Mouse (Mus musculus) heart, postnatal 4 days (tissue): ENCODE data around the gene Ankrd33. TPM values are rescaled to one million over a fixed set of nuclear protein-coding genes. Genes with fewer than 3 reads are reported as not detected.

ENCODE experiments used
- DNase-seq: peaks from one replicate; pipeline ENCODE4 v3.0.0; 2021
- total RNA-seq, 2 experiments: library from RNA; stranded (reverse); gene quantifications; 2 replicates each; pipeline ENCODE4 v1.2.3; 2021

Gene Ankrd33
- total RNA-seq, 2 experiments from 2014 or later: not detected

- peak; percentile 58 for DNase-seq
These were observed 32.3 kb downstream of the Ankrd33 start for GRCm38 (mm10) chr15:101147910-101148273.

- no peak for DNase-seq
These were observed 33.0 kb downstream of the Ankrd33 start for GRCm38 (mm10) chr15:101148604-101149003.

DNA sequence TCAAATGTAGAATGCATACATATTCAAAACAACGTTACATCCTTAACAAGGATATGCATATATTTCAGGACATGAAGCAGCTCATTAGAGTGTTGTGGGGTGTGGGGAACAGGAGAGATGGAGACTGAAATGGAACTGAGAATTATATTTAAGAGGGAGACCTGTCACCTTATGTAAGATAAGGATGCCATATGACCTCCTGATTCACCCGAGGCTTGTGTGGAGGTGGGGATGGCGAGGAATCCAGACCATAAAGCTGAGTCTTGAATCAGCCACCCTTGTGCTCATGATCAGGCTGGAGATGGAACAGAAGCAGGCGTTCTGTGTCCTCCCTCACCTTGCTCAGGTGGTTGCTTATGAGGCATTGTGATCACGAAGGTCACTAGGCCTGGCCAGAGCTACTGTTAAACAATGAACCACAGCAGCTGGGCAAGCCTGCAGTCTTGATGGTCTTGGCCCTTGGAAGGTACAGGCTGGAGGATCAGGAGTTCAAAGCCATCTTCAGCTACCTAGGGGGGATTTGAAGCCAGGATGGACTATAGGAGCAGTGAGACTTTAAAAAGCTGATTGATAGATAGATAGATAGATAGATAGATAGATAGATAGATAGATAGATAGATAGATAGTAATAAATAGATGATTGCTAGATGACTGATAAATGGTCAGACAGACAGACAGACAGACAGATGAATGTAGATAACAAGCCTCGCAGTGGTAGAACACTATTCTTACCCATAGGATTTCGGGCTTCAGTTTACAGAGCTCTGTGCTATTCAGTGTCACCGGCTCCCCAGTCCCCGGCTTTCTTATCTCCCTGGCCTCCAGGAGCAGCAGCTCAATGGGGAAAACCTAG lies 36.1 kb downstream of the Ankrd33 start:
- DNase-seq: no peak

DNA sequence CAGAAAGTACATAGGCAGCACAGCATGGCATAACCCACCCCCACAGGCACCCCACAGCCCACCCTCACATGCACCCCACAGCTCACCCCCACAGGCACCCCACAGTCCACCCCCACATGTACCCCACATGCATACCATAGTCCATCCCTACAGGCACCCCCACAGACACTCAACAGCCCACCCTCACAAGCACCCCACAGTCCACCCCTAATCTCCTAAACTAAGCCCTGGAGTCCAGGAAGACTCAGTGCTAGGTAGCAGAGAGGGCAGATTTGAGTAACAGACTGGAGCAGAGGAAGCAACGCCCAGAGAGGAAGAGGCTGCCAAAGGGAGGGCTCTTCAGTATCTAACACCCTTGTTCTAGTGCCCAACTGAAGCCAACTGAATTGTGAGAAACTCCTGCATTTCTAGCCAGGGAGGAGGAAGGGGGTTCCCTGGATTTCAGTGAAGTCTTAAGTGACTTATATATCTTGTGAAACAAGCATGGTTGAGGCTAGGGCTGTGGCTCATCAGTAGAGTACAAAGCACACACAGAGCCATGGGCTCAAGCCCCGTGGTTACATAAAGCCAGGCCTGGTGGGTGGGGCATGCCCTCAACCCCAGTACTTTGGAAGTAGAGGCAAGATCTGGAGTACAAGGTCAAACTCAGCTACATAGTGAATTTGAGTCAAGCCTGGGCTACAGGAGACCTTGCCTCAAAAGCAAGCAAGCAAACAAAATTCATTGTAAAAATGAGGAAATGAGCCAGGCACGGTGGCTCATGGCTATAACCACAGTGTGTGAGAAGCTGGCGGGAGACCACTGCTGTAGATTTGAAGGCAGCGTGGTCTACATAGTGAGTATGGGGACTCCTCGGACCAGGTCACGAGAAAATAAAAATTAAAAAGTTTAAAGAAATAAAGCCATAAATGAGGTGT lies 39.4 kb downstream of the Ankrd33 start:
- no peak for DNase-seq

- DNase-seq: no peak
These were observed 44.6 kb downstream of the Ankrd33 start for GRCm38 (mm10) chr15:101160128-101160527.

DNA sequence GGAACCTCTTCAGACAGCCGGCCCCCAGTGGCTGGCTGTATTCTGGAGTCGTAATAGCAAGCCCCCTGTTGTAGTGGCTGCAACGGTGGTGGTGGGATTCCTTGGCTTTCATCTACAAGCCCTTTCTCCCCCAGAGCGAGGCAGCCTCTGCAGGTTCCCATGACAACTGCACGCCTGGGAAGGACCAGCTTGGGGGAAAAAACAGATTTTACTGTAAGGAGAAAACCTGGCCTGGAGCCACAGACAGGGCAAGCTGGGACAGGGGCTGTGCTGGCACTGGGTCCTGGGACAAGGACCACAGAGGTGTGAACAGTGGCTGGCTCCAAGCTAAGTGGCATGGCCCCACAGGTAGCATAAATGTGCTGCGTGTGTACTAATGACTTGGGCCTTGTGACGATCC lies 45.0 kb downstream of the Ankrd33 start:
- no peak for DNase-seq

DNA sequence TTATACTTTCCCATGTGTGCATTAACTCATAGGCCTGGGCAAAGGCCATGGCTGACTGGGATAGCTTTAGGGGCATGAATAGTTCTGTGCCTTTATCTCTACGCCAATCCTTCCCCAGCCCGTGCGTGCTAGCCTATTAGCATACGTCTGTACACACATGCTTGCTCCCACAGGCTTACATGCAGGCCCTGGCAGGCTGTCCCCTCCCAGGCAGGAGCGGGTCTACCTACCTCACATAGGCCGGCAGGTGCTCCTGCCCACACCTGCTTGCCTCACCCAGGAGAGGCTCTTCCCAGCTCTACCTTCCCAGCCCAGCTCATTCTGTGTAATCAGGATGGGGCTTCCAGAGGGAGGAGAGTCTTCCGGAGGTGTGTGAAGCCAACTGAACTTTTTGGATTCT lies 46.0 kb downstream of the Ankrd33 start:
- no peak for DNase-seq

DNA sequence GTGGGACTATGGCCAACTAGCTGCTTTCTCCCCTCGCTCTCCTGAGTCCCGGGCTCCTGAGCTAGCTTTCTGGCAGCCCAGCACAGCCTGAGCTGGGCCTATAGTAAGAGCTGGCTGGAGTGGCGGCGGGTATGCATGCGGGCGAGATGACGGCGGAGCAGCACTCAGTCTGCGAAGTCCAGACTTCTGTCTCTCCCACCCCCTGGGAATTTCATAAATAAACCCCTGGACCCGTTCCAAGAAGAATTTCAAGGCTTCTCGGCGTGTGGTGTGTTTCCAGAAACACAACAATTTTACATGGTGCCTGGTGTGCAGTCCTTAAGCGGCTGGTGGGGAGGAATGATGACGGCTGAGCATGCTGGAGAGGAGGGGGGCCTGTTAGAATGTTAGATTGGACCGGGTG lies 47.5 kb downstream of the Ankrd33 start:
- DNase-seq: no peak

- no peak for DNase-seq
These were observed 48.3 kb downstream of the Ankrd33 start for GRCm38 (mm10) chr15:101163854-101164253.

DNA sequence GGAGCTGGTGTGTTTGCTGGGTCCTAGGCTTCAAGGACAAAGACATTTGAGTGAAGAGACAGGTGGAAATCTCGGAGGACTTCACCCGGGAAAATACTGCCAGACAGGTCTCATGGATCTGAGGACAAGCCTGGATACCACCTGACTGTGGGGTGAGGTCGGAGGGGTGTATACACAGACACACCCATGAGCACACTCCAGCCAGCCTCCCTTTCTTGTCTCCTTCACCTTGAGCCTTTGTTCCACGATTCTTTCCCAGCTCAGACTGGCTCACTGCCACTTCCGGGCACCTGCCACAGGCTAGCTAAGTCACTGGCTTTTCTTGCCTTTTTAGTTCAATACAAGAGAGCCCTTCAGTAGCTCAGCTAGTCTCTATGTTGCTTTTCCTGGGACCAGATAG lies 48.7 kb downstream of the Ankrd33 start:
- no peak for DNase-seq

GRCm38 (mm10) chr15:101165658-101166437 lies 50.3 kb downstream of the Ankrd33 start:
- DNase-seq: no peak

DNA sequence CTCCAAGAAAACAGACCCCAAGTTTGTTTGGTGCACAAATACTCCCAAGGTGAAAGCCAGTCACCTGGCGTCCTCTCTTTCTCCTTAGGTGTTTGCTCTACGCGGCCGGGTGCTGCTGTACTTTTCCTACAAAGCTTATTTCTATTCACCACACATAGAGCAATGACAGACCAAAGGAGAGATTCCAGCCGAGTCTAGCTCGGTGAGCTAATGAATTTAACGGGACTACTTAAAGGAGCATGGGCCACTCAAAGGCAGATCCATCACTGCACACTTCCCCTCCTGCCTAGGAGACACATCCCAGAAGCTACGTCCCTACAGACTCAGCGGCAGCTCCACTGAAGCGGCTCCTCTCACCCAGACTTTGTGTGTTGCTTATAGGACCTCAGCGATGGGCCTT lies 52.0 kb downstream of the Ankrd33 start:
- DNase-seq: no peak

Other genes with a start within 250 kb of the Ankrd33 start
- gene Scn8a, start 245.9 kb upstream of the Ankrd33 start, total RNA-seq: under 1 TPM; 0.50 to 0.83 TPM
- under 1 TPM; 0.26 to 0.68 TPM for gene Gm47841, start 68.4 kb upstream of the Ankrd33 start, total RNA-seq
- 1 to 10 TPM; 3.2 to 4.2 TPM for gene Fignl2, start 37.2 kb upstream of the Ankrd33 start, total RNA-seq
- 10 to 100 TPM; 20.5 to 21.7 TPM for gene Acvrl1, start 12.8 kb downstream of the Ankrd33 start, total RNA-seq
- gene Acvr1b, start 58.3 kb downstream of the Ankrd33 start, total RNA-seq: 10 to 100 TPM; 20.8 to 21.4 TPM
- gene Grasp, start 108.4 kb downstream of the Ankrd33 start, total RNA-seq: 10 to 100 TPM; 13.9 to 15.1 TPM
- 10 to 100 TPM; 48.1 to 49.6 TPM for gene Nr4a1, start 138.5 kb downstream of the Ankrd33 start, total RNA-seq
- gene Atg101, start 168.5 kb downstream of the Ankrd33 start, total RNA-seq: 10 to 100 TPM; 21.7 to 23.3 TPM
- gene 6030408B16Rik, start 177.5 kb downstream of the Ankrd33 start, total RNA-seq: 1 to 10 TPM; 4.3 to 4.6 TPM